Mouse (Mus musculus) liver, embryonic 14 days (tissue): ENCODE data around the gene Tmem254b. TPM values are rescaled to one million over a fixed set of nuclear protein-coding genes. Genes with fewer than 3 reads are reported as not detected.

Experiments used
- polyA plus RNA-seq: library from polyadenylated mRNA; depleted of rRNA; stranded (reverse); fragments of >200 nt; gene quantifications from 2 replicates; pipeline ENCODE4 v1.2.3, GENCODE M21; 2012; rRNA removed

Tmem254b gene
- polyA plus RNA-seq = 6.5 and 8.2 TPM in 2 replicates

GRCm38 (mm10) chr14:26206926-26207247 is at the start of gene Tmem254b:
TSS of gene Tmem254b (minus strand) at chr14:26207041.

GRCm38 (mm10) chr14:26182380-26182779 is 24.5 kb downstream of the Tmem254b start, which contains the start of gene Plac9b:
TSS of gene Plac9b (minus strand) at chr14:26182480.

Other genes with a start within 250 kb of the Tmem254b start
- gene Duxbl1, start 228.5 kb downstream of the Tmem254b start, polyA plus RNA-seq = 0.06 and 0.16 TPM in 2 replicates
- gene Gm9780, start 164.3 kb downstream of the Tmem254b start, polyA plus RNA-seq = 1.8 and 4.6 TPM in 2 replicates
- gene Tmem254c, start 139.7 kb downstream of the Tmem254b start, polyA plus RNA-seq = 5.4 and 7.5 TPM in 2 replicates
- gene Cphx2, start 125.5 kb downstream of the Tmem254b start, polyA plus RNA-seq = not detected in 2 replicates
- 0.16 and 0.20 TPM in 2 replicates for gene Cphx3, start 124.7 kb downstream of the Tmem254b start, polyA plus RNA-seq
- 0.05 TPM in 1 of 2 replicates, not detected in the other for gene Duxbl2, start 88.7 kb downstream of the Tmem254b start, polyA plus RNA-seq
- gene Plac9b, start 24.6 kb downstream of the Tmem254b start, polyA plus RNA-seq = 1.2 and 1.3 TPM in 2 replicates
- 0.12 TPM in 1 of 2 replicates, not detected in the other for gene Duxbl3, start 50.9 kb upstream of the Tmem254b start, polyA plus RNA-seq